Mouse (Mus musculus): ENCODE measurements around the gene Mettl26.

DNA sequence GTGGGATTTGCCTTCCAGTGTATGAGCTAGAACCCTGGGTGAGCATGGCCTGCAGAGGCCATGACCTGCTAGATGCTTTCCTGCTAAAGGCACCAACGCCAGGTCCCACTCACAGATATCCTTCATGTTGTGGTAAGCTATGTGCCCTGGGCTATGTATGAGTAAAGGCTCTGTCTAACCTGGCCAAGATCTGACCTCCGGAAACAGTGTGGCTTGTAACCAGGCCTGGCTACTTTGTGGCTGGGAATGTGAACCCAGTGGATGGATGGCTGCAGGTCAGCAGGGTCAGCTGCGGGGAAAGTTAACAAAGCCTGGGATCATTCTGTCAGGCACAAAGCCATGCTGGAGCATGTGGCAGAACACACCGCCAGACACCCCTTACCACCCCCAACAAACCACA, 6.8 kb downstream of the Mettl26 start:
- TF ChIP-seq CTCF (IDR thresholded peaks at IDR 0.05): no peak
- TF ChIP-seq EP300 (IDR thresholded peaks at IDR 0.05): no peak

Measured in lung, postnatal 0 days (tissue).